Mouse (Mus musculus) forebrain, embryonic 14.5 days (tissue): ENCODE measurements around the gene Pprc1. TPM values are rescaled to one million over a fixed set of nuclear protein-coding genes. Genes with fewer than 3 reads are reported as not detected.
A peak's percentile ranks its signal among the peaks of the same experiment; 100 is the strongest.

Experiments
- ATAC-seq: fragments of 200-750 bp; cut with Nextera tagmentation; 2 replicates; pipeline ENCODE4 v1.8.0; 2017; ENCODE audit warnings: mild to moderate bottlenecking, moderate library complexity
- DNase-seq: peaks from one replicate; pipeline ENCODE4 v3.0.0-alpha.2; 2015; ENCODE audit warnings: low spot score
- H3K27ac ChIP-seq: fragments of 300-500 bp; sonication (generic); 2 replicates; pipeline ENCODE4 v1.5.1; 2014; ENCODE audit warnings: low read depth, mild to moderate bottlenecking, control low read depth, low read length, moderate library complexity
- H3K27me3 ChIP-seq: fragments of 300-500 bp; sonication (generic); replicated peaks from 2 replicates; pipeline ENCODE4 v1.6.1; 2014; ENCODE audit warnings: low read length, control low read depth, mixed read lengths; ENCODE audit not compliant: control insufficient read depth, insufficient read depth
- H3K36me3 ChIP-seq: fragments of 300-500 bp; sonication (generic); 2 replicates; pipeline ENCODE4 v1.6.1; 2014; ENCODE audit warnings: low read length, control low read depth; ENCODE audit not compliant: control insufficient read depth, insufficient read depth
- H3K4me1 ChIP-seq: fragments of 300-500 bp; sonication (generic); 2 replicates; pipeline ENCODE4 v1.6.1; 2014; ENCODE audit warnings: antibody characterized with exemption, low read length, control low read depth; ENCODE audit not compliant: control insufficient read depth, insufficient read depth
- H3K4me2 ChIP-seq: fragments of 300-500 bp; sonication (generic); 2 replicates; pipeline ENCODE4 v1.6.1; 2014; ENCODE audit warnings: mild to moderate bottlenecking, control low read depth, low read length
- H3K4me3 ChIP-seq: fragments of 300-500 bp; sonication (generic); 2 replicates; pipeline ENCODE4 v1.5.1; 2014; ENCODE audit warnings: low read depth, low read length, control low read depth
- H3K9ac ChIP-seq: fragments of 300-500 bp; sonication (generic); 2 replicates; pipeline ENCODE4 v1.6.1; 2014; ENCODE audit warnings: mild to moderate bottlenecking, low read length, control low read depth, moderate library complexity
- H3K9me3 ChIP-seq: fragments of 300-500 bp; sonication (generic); replicated peaks from 2 replicates; pipeline ENCODE4 v1.6.1; 2016; ENCODE audit warnings: low read length, control low read depth, mixed read lengths; ENCODE audit not compliant: control insufficient read depth
- WGBS: fragments of 180-500 bp; shearing (Covaris S2); extraction: QIAGEN DNeasy Blood & Tissue Kit; methylation state at CpG from one replicate; pipeline ENCODE4 v1.1.7; 2014; 5-methylcytosine and 5-hydroxymethylcytosine counted together
- polyA plus RNA-seq: library from polyadenylated mRNA; unstranded; fragments of >200 nt; fragmentation: Nextera tagmentation; extraction: Ambion mirVana; gene quantifications from 2 replicates; pipeline ENCODE4 v1.2.1, GENCODE M21; 2014

Pprc1 gene
- polyA plus RNA-seq = 24.1 and 29.8 TPM in 2 replicates

GRCm38 (mm10) chr19:46044271-46044992 is at the start of gene Pprc1:
Gene Pprc1, plus strand, starts transcription at chr19:46044886.
- peak within 1 kb of the TSS; percentile 94 for H3K4me3 ChIP-seq
- H3K9ac ChIP-seq = peak within 1 kb of the TSS; percentile 99
- DNase-seq = peak; percentile 63
- no peak for ATAC-seq
- WGBS = under 1% methylated on average over 34 of the region's 34 CpGs
- H3K27me3 ChIP-seq = no peaks in the 10 kb centered on the region
- peak within 1 kb of the TSS; percentile 100 for H3K4me2 ChIP-seq
- H3K27ac ChIP-seq = peak within 1 kb of the TSS; percentile 100
- H3K36me3 ChIP-seq = no peaks in the 10 kb centered on the region
- peaks cover 49% of the 10 kb centered on the region for H3K4me1 ChIP-seq
- H3K9me3 ChIP-seq = no peaks in the 10 kb centered on the region

GRCm38 (mm10) chr19:45997365-45997764 is 47.3 kb upstream of the Pprc1 start:
- Histone ChIP-seq H3K9ac (peak overlapping the region; percentile 90; the same call in 1 of the 2 replicates), H3K9me3 (no peaks in the 10 kb centered on the region), H3K27ac (no peak overlapping the region), H3K4me1 (peaks cover 4% of the 10 kb centered on the region; the same call in 1 of the 2 replicates), H3K4me3 (peak overlapping the region; percentile 82), H3K27me3 (no peaks in the 10 kb centered on the region), H3K36me3 (no peaks in the 10 kb centered on the region), H3K4me2 (peak overlapping the region; percentile 72)
- WGBS = 65% methylated on average over 5 of the region's 5 CpGs
- no peak for DNase-seq
- ATAC-seq = no peak

- peak within 1 kb of the TSS; percentile 92 for H3K27ac ChIP-seq
- H3K36me3 ChIP-seq = no peaks in the 10 kb centered on the region
- 1% methylated on average over 69 of the region's 76 CpGs for WGBS
- H3K9ac ChIP-seq = peak within 1 kb of the TSS; percentile 90
- peak within 1 kb of the TSS; percentile 72 for H3K4me2 ChIP-seq
- peak within 1 kb of the TSS; percentile 82 for H3K4me3 ChIP-seq
- H3K27me3 ChIP-seq = no peaks in the 10 kb centered on the region
- ATAC-seq (peak; percentile 95), DNase-seq (peak; percentile 97)
- no peaks in the 10 kb centered on the region for H3K9me3 ChIP-seq
- peaks cover 4% of the 10 kb centered on the region; the same call in 1 of the 2 replicates for H3K4me1 ChIP-seq
These were observed 46.6 kb upstream of the Pprc1 start, which contains the start of gene Armh3 for GRCm38 (mm10) chr19:45997785-45998693. Gene Armh3, minus strand, starts transcription at chr19:45998488.

- peak overlapping the region; percentile 72 for H3K4me2 ChIP-seq
- H3K9ac ChIP-seq = peak overlapping the region; percentile 54
- peak; percentile 43 for ATAC-seq
- 12% methylated on average over 8 of the region's 8 CpGs for WGBS
- H3K4me1 ChIP-seq = peaks cover 7% of the 10 kb centered on the region
- no peaks in the 10 kb centered on the region for H3K27me3 ChIP-seq
- H3K9me3 ChIP-seq = no peaks in the 10 kb centered on the region
- no peaks in the 10 kb centered on the region for H3K36me3 ChIP-seq
- H3K27ac ChIP-seq = no peak overlapping the region
- peak overlapping the region; percentile 82 for H3K4me3 ChIP-seq
- no peak for DNase-seq
These were observed 45.9 kb upstream of the Pprc1 start for GRCm38 (mm10) chr19:45998694-45999217.

- no peaks in the 10 kb centered on the region for H3K9me3 ChIP-seq
- no peaks in the 10 kb centered on the region for H3K27me3 ChIP-seq
- 71% methylated on average over 1 of the region's 1 CpGs for WGBS
- no peak for DNase-seq
- H3K36me3 ChIP-seq = no peaks in the 10 kb centered on the region
- no peak overlapping the region for H3K9ac ChIP-seq
- peaks cover 9% of the 10 kb centered on the region for H3K4me1 ChIP-seq
- H3K27ac ChIP-seq = no peak overlapping the region
- H3K4me2 ChIP-seq = no peak overlapping the region
- H3K4me3 ChIP-seq = no peak overlapping the region
- no peak for ATAC-seq
These were observed 45.3 kb upstream of the Pprc1 start for GRCm38 (mm10) chr19:45999378-45999777.

GRCm38 (mm10) chr19:46002279-46002678 is 42.4 kb upstream of the Pprc1 start:
- Histone ChIP-seq H3K27me3 (no peaks in the 10 kb centered on the region), H3K9me3 (no peaks in the 10 kb centered on the region), H3K4me3 (no peak overlapping the region), H3K4me1 (peaks cover 9% of the 10 kb centered on the region), H3K36me3 (no peaks in the 10 kb centered on the region), H3K27ac (no peak overlapping the region), H3K9ac (no peak overlapping the region), H3K4me2 (no peak overlapping the region)
- 82% methylated on average over 9 of the region's 9 CpGs for WGBS
- no peak for DNase-seq
- ATAC-seq = no peak

DNA sequence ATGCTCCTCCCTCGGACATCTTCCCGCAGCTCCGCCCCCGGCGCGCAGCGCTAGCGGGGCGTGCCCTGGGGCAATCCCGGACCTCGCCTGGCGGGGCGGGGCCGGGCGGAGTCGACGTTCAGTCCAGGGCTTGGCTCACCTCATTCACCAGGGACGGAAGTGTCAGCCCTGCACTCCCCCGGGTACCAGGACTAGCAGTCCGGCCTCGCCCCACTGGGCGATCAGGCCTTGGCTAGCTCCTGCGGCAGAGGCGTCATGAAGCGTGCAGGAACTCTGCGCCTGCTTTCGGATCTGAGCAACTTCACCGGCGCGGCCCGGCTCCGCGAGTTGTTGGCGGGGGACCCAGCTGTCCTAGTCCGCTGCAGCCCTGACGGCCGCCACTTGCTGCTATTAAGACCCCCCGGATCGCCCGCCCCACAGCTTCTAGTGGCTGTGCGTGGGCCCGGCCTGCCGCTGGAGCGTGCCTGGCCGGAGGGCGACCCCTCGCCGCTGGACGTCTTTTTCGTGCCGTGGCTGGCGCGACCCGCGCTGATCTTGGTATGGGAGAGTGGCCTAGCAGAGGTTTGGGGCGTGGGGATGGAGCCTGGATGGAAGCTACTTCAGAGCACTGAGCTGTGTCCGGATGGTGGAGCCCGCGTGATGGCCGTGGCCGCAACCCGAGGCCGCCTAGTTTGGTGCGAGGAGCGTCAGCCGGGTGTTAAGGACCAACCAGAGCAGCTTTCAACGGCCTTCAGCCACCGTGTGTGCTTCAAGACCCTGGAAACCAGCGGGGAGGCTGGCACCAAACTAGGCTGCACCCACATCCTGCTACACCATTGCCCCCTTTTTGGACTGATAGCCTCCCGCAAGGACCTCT is 41.1 kb upstream of the Pprc1 start, which contains the start of gene Hps6:
Gene Hps6, plus strand, starts transcription at position 138 of the 856 bp plus-strand sequence.
- peak; percentile 57 for DNase-seq
- peak within 1 kb of the TSS; percentile 69 for H3K9ac ChIP-seq
- H3K9me3 ChIP-seq = no peaks in the 10 kb centered on the region
- ATAC-seq = peak; percentile 66
- no peaks in the 10 kb centered on the region for H3K36me3 ChIP-seq
- H3K4me3 ChIP-seq = peak within 1 kb of the TSS; percentile 54
- H3K4me2 ChIP-seq = peak within 1 kb of the TSS; percentile 95
- H3K4me1 ChIP-seq = peaks cover 5% of the 10 kb centered on the region
- WGBS = 2% methylated on average over 70 of the region's 70 CpGs
- H3K27me3 ChIP-seq = no peaks in the 10 kb centered on the region
- no peak within 1 kb of the TSS for H3K27ac ChIP-seq
